Mouse (Mus musculus) hindbrain, embryonic 12.5 days (tissue): ENCODE measurements at regions not wholly inside any gene's neighbourhood (a gene's known extent, or its start where the extent isn't known, plus 50 kb on each side); places are given as distances from the start of the nearest gene placed in this dataset.

Experiments
- ATAC-seq: fragments of 200-750 bp; cut with Nextera tagmentation; 2 replicates; pipeline ENCODE4 v1.8.0; 2017; ENCODE audit warnings: moderate TSS enrichment; ENCODE audit not compliant: low FRiP score
- H3K27ac ChIP-seq: fragments of 300-500 bp; sonication (generic); 2 replicates; pipeline ENCODE4 v1.5.1; 2016; ENCODE audit warnings: mild to moderate bottlenecking
- H3K27me3 ChIP-seq: fragments of 300-500 bp; sonication (generic); 2 replicates; pipeline ENCODE4 v1.6.1; 2016; ENCODE audit warnings: mild to moderate bottlenecking
- H3K36me3 ChIP-seq: fragments of 300-500 bp; sonication (generic); 2 replicates; pipeline ENCODE4 v1.6.1; 2016; ENCODE audit warnings: mild to moderate bottlenecking
- H3K4me1 ChIP-seq: fragments of 300-500 bp; sonication (generic); 2 replicates; pipeline ENCODE4 v1.6.1; 2016
- H3K4me2 ChIP-seq: fragments of 300-500 bp; sonication (generic); replicated peaks from 2 replicates; pipeline ENCODE4 v1.6.1; 2016; ENCODE audit warnings: mild to moderate bottlenecking
- H3K4me3 ChIP-seq: fragments of 300-500 bp; sonication (generic); 2 replicates; pipeline ENCODE4 v1.5.1; 2016; ENCODE audit warnings: mild to moderate bottlenecking
- H3K9ac ChIP-seq: fragments of 300-500 bp; sonication (generic); 2 replicates; pipeline ENCODE4 v1.6.1; 2016; ENCODE audit warnings: mild to moderate bottlenecking, moderate library complexity
- H3K9me3 ChIP-seq: fragments of 300-500 bp; sonication (generic); replicated peaks from 2 replicates; pipeline ENCODE4 v1.6.1; 2016; ENCODE audit warnings: mild to moderate bottlenecking
- WGBS: fragments of 180-500 bp; shearing (Covaris S2); methylation state at CpG from one replicate; pipeline ENCODE4 v1.1.7; 2016; 5-methylcytosine and 5-hydroxymethylcytosine counted together

- no peak overlapping the region for H3K9ac ChIP-seq
- no peaks in the 10 kb centered on the region for H3K27me3 ChIP-seq
- H3K4me1 ChIP-seq: no peaks in the 10 kb centered on the region
- WGBS: 95% methylated on average over 1 of the region's 1 CpGs
- ATAC-seq: no peak
- H3K36me3 ChIP-seq: no peaks in the 10 kb centered on the region
- no peaks in the 10 kb centered on the region for H3K9me3 ChIP-seq
- no peak overlapping the region for H3K4me3 ChIP-seq
- H3K4me2 ChIP-seq: no peak overlapping the region
- H3K27ac ChIP-seq: no peak overlapping the region
These were observed 572.6 kb upstream of the Robo2 start for GRCm38 (mm10) chr16:74984207-74984606.

GRCm38 (mm10) chr16:74966099-74966498, 554.5 kb upstream of the Robo2 start:
- H3K9me3 ChIP-seq: no peaks in the 10 kb centered on the region
- 90% methylated on average over 4 of the region's 4 CpGs for WGBS
- no peaks in the 10 kb centered on the region for H3K27me3 ChIP-seq
- no peaks in the 10 kb centered on the region for H3K4me1 ChIP-seq
- no peak overlapping the region for H3K9ac ChIP-seq
- H3K27ac ChIP-seq: no peak overlapping the region
- H3K36me3 ChIP-seq: no peaks in the 10 kb centered on the region
- no peak overlapping the region for H3K4me2 ChIP-seq
- ATAC-seq: no peak
- H3K4me3 ChIP-seq: no peak overlapping the region

- WGBS: 89% methylated on average over 4 of the region's 4 CpGs
These were observed 518.1 kb upstream of the Robo2 start for GRCm38 (mm10) chr16:74929739-74930138.

GRCm38 (mm10) chr16:74900835-74901234, 489.2 kb upstream of the Robo2 start:
- no peak for ATAC-seq
- Histone ChIP-seq H3K9ac (no peak overlapping the region), H3K27me3 (no peaks in the 10 kb centered on the region), H3K36me3 (no peaks in the 10 kb centered on the region), H3K4me2 (no peak overlapping the region), H3K27ac (no peak overlapping the region), H3K4me1 (no peaks in the 10 kb centered on the region), H3K9me3 (no peaks in the 10 kb centered on the region), H3K4me3 (no peak overlapping the region)
- 62% methylated on average over 7 of the region's 7 CpGs for WGBS

More at GRCm38 (mm10) chr16:74929739-74930138, 518.1 kb upstream of the Robo2 start:
- Histone ChIP-seq H3K36me3 (no peaks in the 10 kb centered on the region), H3K4me2 (no peak overlapping the region), H3K4me3 (no peak overlapping the region), H3K9me3 (no peaks in the 10 kb centered on the region), H3K27ac (no peak overlapping the region), H3K27me3 (no peaks in the 10 kb centered on the region), H3K4me1 (no peaks in the 10 kb centered on the region), H3K9ac (no peak overlapping the region)
- ATAC-seq: no peak

- no peak for ATAC-seq
- H3K4me1 ChIP-seq: no peaks in the 10 kb centered on the region
- no peaks in the 10 kb centered on the region for H3K36me3 ChIP-seq
- WGBS: 28% methylated on average over 1 of the region's 1 CpGs
- no peak overlapping the region for H3K4me2 ChIP-seq
- no peaks in the 10 kb centered on the region for H3K27me3 ChIP-seq
- H3K9ac ChIP-seq: no peak overlapping the region
- H3K27ac ChIP-seq: no peak overlapping the region
- no peaks in the 10 kb centered on the region for H3K9me3 ChIP-seq
- H3K4me3 ChIP-seq: no peak overlapping the region
These were observed 476.1 kb upstream of the Robo2 start for GRCm38 (mm10) chr16:74887724-74888123.

GRCm38 (mm10) chr16:74878603-74879002, 467.0 kb upstream of the Robo2 start:
- WGBS: 92% methylated on average over 3 of the region's 3 CpGs
- no peak for ATAC-seq
- no peak overlapping the region for H3K4me3 ChIP-seq
- no peak overlapping the region for H3K4me2 ChIP-seq
- H3K27me3 ChIP-seq: no peaks in the 10 kb centered on the region
- H3K9ac ChIP-seq: no peak overlapping the region
- H3K9me3 ChIP-seq: no peaks in the 10 kb centered on the region
- no peaks in the 10 kb centered on the region for H3K36me3 ChIP-seq
- H3K4me1 ChIP-seq: no peaks in the 10 kb centered on the region
- H3K27ac ChIP-seq: no peak overlapping the region

GRCm38 (mm10) chr16:74873756-74874155, 462.1 kb upstream of the Robo2 start:
- H3K27me3 ChIP-seq: no peaks in the 10 kb centered on the region
- no peaks in the 10 kb centered on the region for H3K4me1 ChIP-seq
- no peak for ATAC-seq
- H3K9ac ChIP-seq: no peak overlapping the region
- no peak overlapping the region for H3K4me3 ChIP-seq
- H3K27ac ChIP-seq: no peak overlapping the region
- no peaks in the 10 kb centered on the region for H3K9me3 ChIP-seq
- no peaks in the 10 kb centered on the region for H3K36me3 ChIP-seq
- H3K4me2 ChIP-seq: no peak overlapping the region

- H3K4me3 ChIP-seq: no peak overlapping the region
- H3K36me3 ChIP-seq: no peaks in the 10 kb centered on the region
- no peaks in the 10 kb centered on the region for H3K9me3 ChIP-seq
- H3K9ac ChIP-seq: no peak overlapping the region
- no peak overlapping the region for H3K27ac ChIP-seq
- no peaks in the 10 kb centered on the region for H3K4me1 ChIP-seq
- H3K27me3 ChIP-seq: no peaks in the 10 kb centered on the region
- H3K4me2 ChIP-seq: no peak overlapping the region
- 17% methylated on average over 2 of the region's 2 CpGs for WGBS
- ATAC-seq: no peak
These were observed 446.1 kb upstream of the Robo2 start for GRCm38 (mm10) chr16:74857752-74858151.

- Histone ChIP-seq H3K9ac (no peak overlapping the region), H3K36me3 (no peaks in the 10 kb centered on the region)
- WGBS: 89% methylated on average over 2 of the region's 2 CpGs
These were observed 428.4 kb upstream of the Robo2 start for GRCm38 (mm10) chr16:74840006-74840405.

GRCm38 (mm10) chr16:74814386-74814785, 402.8 kb upstream of the Robo2 start:
- Histone ChIP-seq H3K9me3 (no peaks in the 10 kb centered on the region), H3K27me3 (no peaks in the 10 kb centered on the region), H3K27ac (no peak overlapping the region), H3K36me3 (no peaks in the 10 kb centered on the region), H3K4me1 (no peaks in the 10 kb centered on the region), H3K4me2 (no peak overlapping the region), H3K4me3 (no peak overlapping the region), H3K9ac (no peak overlapping the region)
- ATAC-seq: no peak
- 43% methylated on average over 3 of the region's 3 CpGs for WGBS

More at GRCm38 (mm10) chr16:74840006-74840405, 428.4 kb upstream of the Robo2 start:
- H3K27me3 ChIP-seq: no peaks in the 10 kb centered on the region
- H3K4me3 ChIP-seq: no peak overlapping the region
- no peak overlapping the region for H3K27ac ChIP-seq
- H3K4me1 ChIP-seq: no peaks in the 10 kb centered on the region
- H3K9me3 ChIP-seq: no peaks in the 10 kb centered on the region
- no peak for ATAC-seq
- H3K4me2 ChIP-seq: no peak overlapping the region

- no peaks in the 10 kb centered on the region for H3K36me3 ChIP-seq
- 51% methylated on average over 7 of the region's 7 CpGs for WGBS
- no peaks in the 10 kb centered on the region for H3K9me3 ChIP-seq
- no peak overlapping the region for H3K9ac ChIP-seq
- ATAC-seq: no peak
- no peaks in the 10 kb centered on the region for H3K4me1 ChIP-seq
- no peak overlapping the region for H3K4me3 ChIP-seq
- no peak overlapping the region for H3K27ac ChIP-seq
- H3K4me2 ChIP-seq: no peak overlapping the region
- H3K27me3 ChIP-seq: no peaks in the 10 kb centered on the region
These were observed 397.7 kb upstream of the Robo2 start for GRCm38 (mm10) chr16:74809154-74809825.

GRCm38 (mm10) chr16:74806775-74807174, 395.1 kb upstream of the Robo2 start:
- 43% methylated on average over 2 of the region's 2 CpGs for WGBS
- peak; percentile 56; the same call in 1 of the 2 replicates for ATAC-seq
- Histone ChIP-seq H3K4me3 (no peak overlapping the region), H3K4me2 (no peak overlapping the region), H3K36me3 (no peaks in the 10 kb centered on the region), H3K27ac (no peak overlapping the region), H3K27me3 (no peaks in the 10 kb centered on the region), H3K9ac (no peak overlapping the region), H3K9me3 (no peaks in the 10 kb centered on the region), H3K4me1 (no peaks in the 10 kb centered on the region)

GRCm38 (mm10) chr16:74801296-74801695, 389.7 kb upstream of the Robo2 start:
- no peak overlapping the region for H3K9ac ChIP-seq
- H3K36me3 ChIP-seq: no peaks in the 10 kb centered on the region
- WGBS: 18% methylated on average over 7 of the region's 7 CpGs
- ATAC-seq: peak; percentile 56
- H3K27me3 ChIP-seq: no peaks in the 10 kb centered on the region
- H3K4me3 ChIP-seq: no peak overlapping the region
- H3K4me2 ChIP-seq: no peak overlapping the region
- no peak overlapping the region for H3K27ac ChIP-seq
- no peaks in the 10 kb centered on the region for H3K9me3 ChIP-seq
- no peaks in the 10 kb centered on the region for H3K4me1 ChIP-seq
